Mouse (Mus musculus) heart, postnatal 0 days (tissue): ENCODE measurements at regions not wholly inside any gene's neighbourhood (a gene's known extent, or its start where the extent isn't known, plus 50 kb on each side); places are given as distances from the start of the nearest gene placed in this dataset.

ENCODE experiments used
- ATAC-seq: fragments of 200-750 bp; cut with Nextera tagmentation; 2 replicates; pipeline ENCODE4 v1.8.0; 2017; ENCODE audit warnings: low read depth, moderate number of reproducible peaks, moderate library complexity; ENCODE audit not compliant: insufficient read depth
- DNase-seq: peaks from one replicate; pipeline ENCODE4 v3.0.0-alpha.2; 2016; ENCODE audit warnings: low spot score
- H3K27ac ChIP-seq: fragments of 300-500 bp; sonication (generic); 2 replicates; pipeline ENCODE4 v1.5.1; 2014; ENCODE audit warnings: low read depth, mild to moderate bottlenecking
- H3K27me3 ChIP-seq: fragments of 300-500 bp; sonication (generic); 2 replicates; pipeline ENCODE4 v1.6.1; 2014; ENCODE audit warnings: low read length, mixed read lengths; ENCODE audit not compliant: control insufficient read depth, insufficient read depth
- H3K36me3 ChIP-seq: fragments of 300-500 bp; sonication (generic); replicated peaks from 2 replicates; pipeline ENCODE4 v1.6.1; 2014; ENCODE audit warnings: low read length, mixed read lengths; ENCODE audit not compliant: control insufficient read depth, insufficient read depth
- H3K4me1 ChIP-seq: fragments of 300-500 bp; sonication (generic); 2 replicates; pipeline ENCODE4 v1.6.1; 2014; ENCODE audit warnings: antibody characterized with exemption; ENCODE audit not compliant: control insufficient read depth, insufficient read depth
- H3K4me2 ChIP-seq: fragments of 300-500 bp; sonication (generic); 2 replicates; pipeline ENCODE4 v1.6.1; 2014; ENCODE audit warnings: low read depth, mild to moderate bottlenecking, low read length, moderate library complexity
- H3K4me3 ChIP-seq: fragments of 300-500 bp; sonication (generic); 2 replicates; pipeline ENCODE4 v1.5.1; 2014; ENCODE audit warnings: low read depth, low read length
- H3K9ac ChIP-seq: fragments of 300-500 bp; sonication (generic); replicated peaks from 2 replicates; pipeline ENCODE4 v1.6.1; 2014; ENCODE audit warnings: low read depth, low read length, mixed read lengths
- H3K9me3 ChIP-seq: fragments of 300-500 bp; sonication (generic); replicated peaks from 2 replicates; pipeline ENCODE4 v1.6.1; 2016; ENCODE audit warnings: low read length; ENCODE audit not compliant: control insufficient read depth
- CTCF ChIP-seq: IDR thresholded peaks from 2 replicates; pipeline ENCODE4 v1.5.1; 2016; ENCODE audit warnings: antibody characterized with exemption, control low read depth, low read depth
- EP300 ChIP-seq: IDR thresholded peaks from 2 replicates; pipeline ENCODE4 v1.6.1; 2016; ENCODE audit warnings: antibody characterized with exemption, low read depth
- WGBS: fragments of 180-500 bp; shearing (Covaris S2); extraction: QIAGEN DNeasy Blood & Tissue Kit; methylation state at CpG from one replicate; pipeline ENCODE4 v1.1.7; 2014; 5-methylcytosine and 5-hydroxymethylcytosine counted together

- no peak for TF ChIP-seq EP300
- no peak for TF ChIP-seq CTCF
- Histone ChIP-seq H3K27me3 (no peaks in the 10 kb centered on the region), H3K36me3 (no peaks in the 10 kb centered on the region), H3K4me2 (no peak overlapping the region), H3K9ac (no peak overlapping the region), H3K4me3 (no peak overlapping the region), H3K27ac (no peak overlapping the region), H3K9me3 (no peaks in the 10 kb centered on the region), H3K4me1 (peaks cover 4% of the 10 kb centered on the region; the same call in 1 of the 2 replicates)
- 49% methylated on average over 2 of the region's 2 CpGs for WGBS
- DNase-seq (no peak), ATAC-seq (0 out of 2 replicates have a peak, but pooled peaks have one; percentile 55)
These were observed 115.4 kb upstream of the Ercc6l2 start for GRCm38 (mm10) chr13:63699624-63700023.

- Histone ChIP-seq H3K9me3 (no peaks in the 10 kb centered on the region), H3K4me2 (no peak overlapping the region), H3K4me3 (no peak overlapping the region), H3K9ac (no peak overlapping the region), H3K27ac (no peak overlapping the region), H3K27me3 (no peaks in the 10 kb centered on the region), H3K36me3 (no peaks in the 10 kb centered on the region), H3K4me1 (no peaks in the 10 kb centered on the region)
- 70% methylated on average over 3 of the region's 3 CpGs for WGBS
- TF ChIP-seq EP300 (no peak), CTCF (no peak)
- no peak for DNase-seq
- no peak for ATAC-seq
These were observed 114.3 kb upstream of the Ercc6l2 start for GRCm38 (mm10) chr13:63700747-63701146.

- no peak overlapping the region for H3K4me2 ChIP-seq
- H3K4me1 ChIP-seq, result no peaks in the 10 kb centered on the region
- no peak overlapping the region for H3K4me3 ChIP-seq
- TF ChIP-seq CTCF, result no peak
- TF ChIP-seq EP300, result no peak
- H3K36me3 ChIP-seq, result no peaks in the 10 kb centered on the region
- DNase-seq, result no peak
- H3K27ac ChIP-seq, result no peak overlapping the region
- 57% methylated on average over 9 of the region's 9 CpGs for WGBS
- no peaks in the 10 kb centered on the region for H3K27me3 ChIP-seq
- ATAC-seq, result no peak
- H3K9me3 ChIP-seq, result no peaks in the 10 kb centered on the region
- no peak overlapping the region for H3K9ac ChIP-seq
These were observed 113.6 kb upstream of the Ercc6l2 start for GRCm38 (mm10) chr13:63701199-63702175.

- H3K27me3 ChIP-seq, result no peaks in the 10 kb centered on the region
- no peak overlapping the region for H3K27ac ChIP-seq
- H3K36me3 ChIP-seq, result no peaks in the 10 kb centered on the region
- 76% methylated on average over 2 of the region's 2 CpGs for WGBS
- no peak overlapping the region for H3K4me2 ChIP-seq
- DNase-seq, result no peak
- H3K9me3 ChIP-seq, result peaks cover 5% of the 10 kb centered on the region; the same call in 1 of the 2 replicates
- TF ChIP-seq EP300 (no peak), CTCF (no peak)
- no peak for ATAC-seq
- no peak overlapping the region for H3K9ac ChIP-seq
- H3K4me1 ChIP-seq, result no peaks in the 10 kb centered on the region
- H3K4me3 ChIP-seq, result no peak overlapping the region
These were observed 106.5 kb upstream of the Ercc6l2 start for GRCm38 (mm10) chr13:63708567-63708966.

- Histone ChIP-seq H3K9me3 (peaks cover 5% of the 10 kb centered on the region; the same call in 1 of the 2 replicates), H3K4me3 (no peak overlapping the region), H3K4me2 (no peak overlapping the region), H3K4me1 (no peaks in the 10 kb centered on the region), H3K9ac (no peak overlapping the region), H3K36me3 (no peaks in the 10 kb centered on the region), H3K27ac (no peak overlapping the region), H3K27me3 (no peaks in the 10 kb centered on the region)
- no peak for TF ChIP-seq EP300
- TF ChIP-seq CTCF, result no peak
- no peak for ATAC-seq
- 80% methylated on average over 3 of the region's 3 CpGs for WGBS
- no peak for DNase-seq
These were observed 101.9 kb upstream of the Ercc6l2 start for GRCm38 (mm10) chr13:63713137-63713536.
